Mouse (Mus musculus) heart, postnatal 0 days (tissue): Measurements from ENCODE around the gene Ksr2.

ENCODE experiments used
- CTCF ChIP-seq: IDR thresholded peaks from 2 replicates; pipeline ENCODE4 v1.5.1; 2016; ENCODE audit warnings: antibody characterized with exemption, control low read depth, low read depth
- EP300 ChIP-seq: IDR thresholded peaks from 2 replicates; pipeline ENCODE4 v1.6.1; 2016; ENCODE audit warnings: antibody characterized with exemption, low read depth

DNA sequence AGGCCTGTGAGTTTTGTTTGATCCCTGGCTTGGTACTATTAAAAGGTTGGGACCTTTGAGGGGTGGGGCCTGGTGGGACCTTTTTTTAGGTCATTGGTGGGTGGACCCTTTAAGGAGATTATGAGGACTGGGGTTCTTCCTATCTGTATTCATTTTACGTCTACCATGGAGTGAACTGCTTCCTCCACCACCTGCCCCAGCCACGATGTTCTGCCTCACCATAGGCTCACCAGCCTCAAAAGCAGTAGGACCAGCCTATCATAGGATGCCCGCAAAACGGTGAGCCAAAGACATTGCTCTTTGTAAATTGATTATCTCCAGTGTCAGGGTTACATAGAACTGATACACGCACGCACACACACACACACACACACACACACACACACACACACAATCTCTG is 16.4 kb upstream of the Ksr2 start:
- no peak for TF ChIP-seq CTCF
- TF ChIP-seq EP300, result no peak
